Mouse (Mus musculus) hindbrain, embryonic 15.5 days (tissue): Measurements from ENCODE around the gene Mesd. TPM values are rescaled to one million over a fixed set of nuclear protein-coding genes. Genes with fewer than 3 reads are reported as not detected.

Experiments
- ATAC-seq: fragments of 200-750 bp; cut with Nextera tagmentation; 2 replicates; pipeline ENCODE4 v1.8.0; 2017; ENCODE audit warnings: low read depth, moderate number of reproducible peaks, moderate TSS enrichment; ENCODE audit not compliant: low FRiP score
- H3K27ac ChIP-seq: fragments of 300-500 bp; sonication (generic); replicated peaks from 2 replicates; pipeline ENCODE4 v1.5.1; 2015; ENCODE audit warnings: mild to moderate bottlenecking, inconsistent platforms
- H3K27me3 ChIP-seq: fragments of 300-500 bp; sonication (generic); 2 replicates; pipeline ENCODE4 v1.6.1; 2015; ENCODE audit warnings: control low read depth, inconsistent platforms
- H3K36me3 ChIP-seq: fragments of 300-500 bp; sonication (generic); 2 replicates; pipeline ENCODE4 v1.6.1; 2015; ENCODE audit warnings: control low read depth, inconsistent platforms
- H3K4me1 ChIP-seq: fragments of 300-500 bp; sonication (generic); replicated peaks from 2 replicates; pipeline ENCODE4 v1.6.1; 2015; ENCODE audit warnings: control low read depth, inconsistent platforms
- H3K4me2 ChIP-seq: fragments of 300-500 bp; sonication (generic); 2 replicates; pipeline ENCODE4 v1.6.1; 2015; ENCODE audit warnings: moderate library complexity, mild to moderate bottlenecking, inconsistent platforms
- H3K4me3 ChIP-seq: fragments of 300-500 bp; sonication (generic); 2 replicates; pipeline ENCODE4 v1.5.1; 2015; ENCODE audit warnings: mild to moderate bottlenecking, inconsistent platforms
- H3K9ac ChIP-seq: fragments of 300-500 bp; sonication (generic); 2 replicates; pipeline ENCODE4 v1.6.1; 2015; ENCODE audit warnings: inconsistent platforms
- H3K9me3 ChIP-seq: fragments of 300-500 bp; sonication (generic); 2 replicates; pipeline ENCODE4 v1.6.1; 2016; ENCODE audit warnings: control low read depth, inconsistent platforms
- WGBS: fragments of 180-500 bp; shearing (Covaris S2); methylation state at CpG from one replicate; pipeline ENCODE4 v1.1.7; 2015; 5-methylcytosine and 5-hydroxymethylcytosine counted together
- polyA plus RNA-seq: library from polyadenylated mRNA; unstranded; fragments of >200 nt; fragmentation: Nextera tagmentation; extraction: Ambion mirVana; gene quantifications from 2 replicates; pipeline ENCODE4 v1.2.1, GENCODE M21; 2015

Mesd gene
- polyA plus RNA-seq: 67.1 and 79.1 TPM in 2 replicates

GRCm38 (mm10) chr7:83884021-83884658, at the start of gene Mesd, which contains the start of gene Tlnrd1:
Gene Mesd (plus strand): TSS chr7:83884466.
Gene Tlnrd1 (minus strand): TSS chr7:83884305.
- Histone ChIP-seq H3K9me3 (no peaks in the 10 kb centered on the region), H3K27ac (peak within 1 kb of the TSS; percentile 94), H3K36me3 (no peaks in the 10 kb centered on the region), H3K4me1 (peaks cover 50% of the 10 kb centered on the region), H3K27me3 (no peaks in the 10 kb centered on the region), H3K9ac (peak within 1 kb of the TSS; percentile 92), H3K4me3 (peak within 1 kb of the TSS; percentile 82), H3K4me2 (peak within 1 kb of the TSS; percentile 83)
- peak; percentile 81 for ATAC-seq
- WGBS: under 1% methylated on average over 65 of the region's 69 CpGs

GRCm38 (mm10) chr7:83838525-83839224, 45.6 kb upstream of the Mesd start:
- Histone ChIP-seq H3K36me3 (no peaks in the 10 kb centered on the region), H3K4me1 (no peaks in the 10 kb centered on the region), H3K9me3 (no peaks in the 10 kb centered on the region), H3K4me2 (no peak overlapping the region), H3K27ac (no peak overlapping the region), H3K27me3 (no peaks in the 10 kb centered on the region), H3K4me3 (no peak overlapping the region), H3K9ac (no peak overlapping the region)
- no peak for ATAC-seq
- WGBS: 84% methylated on average over 5 of the region's 5 CpGs

- WGBS: 82% methylated on average over 2 of the region's 2 CpGs
- no peak overlapping the region for H3K27ac ChIP-seq
- no peak overlapping the region for H3K4me3 ChIP-seq
- H3K4me1 ChIP-seq: no peaks in the 10 kb centered on the region
- no peaks in the 10 kb centered on the region for H3K27me3 ChIP-seq
- no peak overlapping the region for H3K9ac ChIP-seq
- H3K4me2 ChIP-seq: no peak overlapping the region
- H3K9me3 ChIP-seq: no peaks in the 10 kb centered on the region
- H3K36me3 ChIP-seq: no peaks in the 10 kb centered on the region
- no peak for ATAC-seq
Measured at GRCm38 (mm10) chr7:83840076-83840475, 44.2 kb upstream of the Mesd start.

- Histone ChIP-seq H3K27me3 (no peaks in the 10 kb centered on the region), H3K9ac (no peak overlapping the region), H3K4me1 (no peaks in the 10 kb centered on the region), H3K4me3 (no peak overlapping the region), H3K36me3 (no peaks in the 10 kb centered on the region), H3K27ac (no peak overlapping the region), H3K9me3 (no peaks in the 10 kb centered on the region), H3K4me2 (no peak overlapping the region)
- WGBS: 51% methylated on average over 6 of the region's 6 CpGs
- ATAC-seq: no peak
Measured at GRCm38 (mm10) chr7:83842486-83843259, 41.6 kb upstream of the Mesd start.

GRCm38 (mm10) chr7:83844807-83845206, 39.5 kb upstream of the Mesd start:
- Histone ChIP-seq H3K4me2 (no peak overlapping the region), H3K9ac (no peak overlapping the region), H3K27me3 (no peaks in the 10 kb centered on the region), H3K27ac (no peak overlapping the region), H3K36me3 (no peaks in the 10 kb centered on the region), H3K9me3 (no peaks in the 10 kb centered on the region), H3K4me1 (no peaks in the 10 kb centered on the region), H3K4me3 (no peak overlapping the region)
- ATAC-seq: no peak
- WGBS: 89% methylated on average over 3 of the region's 3 CpGs

- 72% methylated on average over 5 of the region's 5 CpGs for WGBS
Measured at GRCm38 (mm10) chr7:83847187-83848075, 36.8 kb upstream of the Mesd start.

GRCm38 (mm10) chr7:83851569-83852380, 32.5 kb upstream of the Mesd start:
- Histone ChIP-seq H3K4me3 (no peak overlapping the region), H3K9ac (no peak overlapping the region), H3K27me3 (no peaks in the 10 kb centered on the region), H3K4me2 (no peak overlapping the region), H3K27ac (no peak overlapping the region), H3K4me1 (no peaks in the 10 kb centered on the region), H3K36me3 (no peaks in the 10 kb centered on the region), H3K9me3 (no peaks in the 10 kb centered on the region)
- WGBS: 51% methylated on average over 5 of the region's 5 CpGs
- ATAC-seq: 0 out of 2 replicates have a peak, but pooled peaks have one; percentile 3

More at GRCm38 (mm10) chr7:83847187-83848075, 36.8 kb upstream of the Mesd start:
- no peak overlapping the region for H3K4me3 ChIP-seq
- H3K9me3 ChIP-seq: no peaks in the 10 kb centered on the region
- no peak overlapping the region for H3K4me2 ChIP-seq
- no peak overlapping the region for H3K27ac ChIP-seq
- no peaks in the 10 kb centered on the region for H3K36me3 ChIP-seq
- no peaks in the 10 kb centered on the region for H3K4me1 ChIP-seq
- no peaks in the 10 kb centered on the region for H3K27me3 ChIP-seq
- no peak overlapping the region for H3K9ac ChIP-seq
- ATAC-seq: no peak

GRCm38 (mm10) chr7:83852381-83853380, 31.6 kb upstream of the Mesd start:
- no peak overlapping the region for H3K9ac ChIP-seq
- no peaks in the 10 kb centered on the region for H3K27me3 ChIP-seq
- no peak overlapping the region for H3K4me2 ChIP-seq
- no peaks in the 10 kb centered on the region for H3K36me3 ChIP-seq
- H3K4me3 ChIP-seq: no peak overlapping the region
- H3K27ac ChIP-seq: no peak overlapping the region
- no peaks in the 10 kb centered on the region for H3K4me1 ChIP-seq
- no peaks in the 10 kb centered on the region for H3K9me3 ChIP-seq
- ATAC-seq: 0 out of 2 replicates have a peak, but pooled peaks have one; percentile 27
- WGBS: 48% methylated on average over 5 of the region's 5 CpGs

GRCm38 (mm10) chr7:83855203-83855602, 29.1 kb upstream of the Mesd start:
- Histone ChIP-seq H3K4me1 (no peaks in the 10 kb centered on the region), H3K4me2 (no peak overlapping the region), H3K4me3 (no peak overlapping the region), H3K9ac (no peak overlapping the region), H3K9me3 (no peaks in the 10 kb centered on the region), H3K36me3 (no peaks in the 10 kb centered on the region), H3K27me3 (no peaks in the 10 kb centered on the region), H3K27ac (no peak overlapping the region)
- WGBS: 86% methylated on average over 1 of the region's 1 CpGs
- ATAC-seq: no peak
